Mouse (Mus musculus): ENCODE results near the gene Crisp2. TPM values are rescaled to one million over a fixed set of nuclear protein-coding genes. Genes with fewer than 3 reads are reported as not detected.

Gene Crisp2
- total RNA-seq, 2 experiments from 2014 or later, result not detected

DNA sequence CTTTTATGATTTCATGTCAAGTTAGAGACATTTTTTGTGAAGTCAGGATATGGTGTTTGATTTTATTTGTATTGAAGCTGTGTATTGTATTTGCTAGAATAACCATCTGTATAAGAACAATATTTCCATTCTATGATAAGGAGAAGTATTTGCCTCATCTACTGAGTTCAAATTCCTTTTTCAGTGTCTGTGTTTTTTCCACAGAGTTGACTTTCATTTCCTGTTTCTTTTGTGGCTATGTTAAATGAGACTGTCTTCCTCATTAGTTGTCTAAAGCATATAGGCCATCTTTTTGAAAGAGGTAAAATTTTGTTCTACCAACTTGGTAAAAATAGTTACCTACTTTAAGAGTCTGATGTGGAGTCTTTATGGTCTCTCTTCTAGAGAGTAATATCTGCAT is 90.5 kb downstream of the Crisp2 start:
- DNase-seq (ENCODE audit: low spot score in 2 of 2), result no peak

Other genes starting within 250 kb of the Crisp2 start
- gene Esp6, start 245.5 kb downstream of the Crisp2 start, total RNA-seq (2021), result not detected
- gene Esp4, start 208.4 kb downstream of the Crisp2 start, total RNA-seq (2021), result not detected
- gene Esp3, start 174.9 kb downstream of the Crisp2 start, total RNA-seq (2021), result not detected
- gene Esp1, start 79.9 kb downstream of the Crisp2 start, total RNA-seq (2021), result not detected
- not detected for gene Rhag, start 4.1 kb upstream of the Crisp2 start, total RNA-seq (2021)
- not detected for gene 9130008F23Rik, start 73.6 kb upstream of the Crisp2 start, total RNA-seq (2021)
- not detected for gene Glyatl3, start 107.3 kb upstream of the Crisp2 start, total RNA-seq (2021)
- gene Mut, start 127.7 kb upstream of the Crisp2 start, total RNA-seq (2021), result 10 to 100 TPM; 46.8 to 56.4 TPM
- gene Cenpq, start 128.0 kb upstream of the Crisp2 start, total RNA-seq (2021), result 1 to 10 TPM; 2.9 to 3.3 TPM

Data from layer of hippocampus, adult 18-20 months (tissue).